Mouse (Mus musculus): ENCODE measurements around the gene Dcp1b.

- no peak for TF ChIP-seq POLR2A (IDR thresholded peaks at IDR 0.05; ENCODE audit: extremely low read depth, insufficient read depth, low read length)
- TF ChIP-seq CTCF (IDR thresholded peaks at IDR 0.05; ENCODE audit: extremely low read depth, insufficient read depth, low read length) = no peak
Measured at GRCm38 (mm10) chr6:119182211-119182610, 7.2 kb downstream of the Dcp1b start.

Data from cortical plate, adult 2 months (tissue).